Mouse (Mus musculus) layer of hippocampus, adult 2 months (tissue): ENCODE results near the gene Gm28042. TPM values are rescaled to one million over a fixed set of nuclear protein-coding genes. Genes with fewer than 3 reads are reported as not detected.

ENCODE experiments used
- DNase-seq, 2 experiments: peaks; one replicate each; pipeline ENCODE4 v3.0.0; 2022; ENCODE audit warnings: low spot score in 2 of 2
- H3K27ac ChIP-seq: fragments of 200-600 bp; 2 replicates; pipeline ENCODE4 v1.8.1; 2022
- H3K4me3 ChIP-seq: fragments of 200-600 bp; 2 replicates; pipeline ENCODE4 v1.8.1; 2022; ENCODE audit warnings: mild to moderate bottlenecking
- CTCF ChIP-seq: fragments of 200-600 bp; conservative IDR thresholded peaks from 2 replicates; pipeline ENCODE4 v1.8.1; 2022; ENCODE audit warnings: antibody characterized with exemption, mild to moderate bottlenecking, moderate library complexity
- total RNA-seq, 2 experiments: library from RNA; stranded (reverse); gene quantifications; 2 replicates each; pipeline ENCODE4 v1.2.3; 2021

Gene Gm28042
- total RNA-seq, 2 experiments from 2014 or later: 1.1 to 2.4 TPM

- DNase-seq: no peak
- TF ChIP-seq CTCF: no peak
- no peak overlapping the region for H3K27ac ChIP-seq
- no peak overlapping the region for H3K4me3 ChIP-seq
Measured at GRCm38 (mm10) chr2:120054771-120055552, 27.7 kb downstream of the Gm28042 start.

GRCm38 (mm10) chr2:120055923-120056322, 28.6 kb downstream of the Gm28042 start:
- no peak for DNase-seq
- TF ChIP-seq CTCF: no peak

GRCm38 (mm10) chr2:120058818-120059217, 31.5 kb downstream of the Gm28042 start:
- DNase-seq: no peak
- no peak for TF ChIP-seq CTCF
- H3K27ac ChIP-seq: no peak overlapping the region
- no peak overlapping the region for H3K4me3 ChIP-seq

More at GRCm38 (mm10) chr2:120055923-120056322, 28.6 kb downstream of the Gm28042 start:
- no peak overlapping the region for H3K4me3 ChIP-seq
- H3K27ac ChIP-seq: no peak overlapping the region

DNA sequence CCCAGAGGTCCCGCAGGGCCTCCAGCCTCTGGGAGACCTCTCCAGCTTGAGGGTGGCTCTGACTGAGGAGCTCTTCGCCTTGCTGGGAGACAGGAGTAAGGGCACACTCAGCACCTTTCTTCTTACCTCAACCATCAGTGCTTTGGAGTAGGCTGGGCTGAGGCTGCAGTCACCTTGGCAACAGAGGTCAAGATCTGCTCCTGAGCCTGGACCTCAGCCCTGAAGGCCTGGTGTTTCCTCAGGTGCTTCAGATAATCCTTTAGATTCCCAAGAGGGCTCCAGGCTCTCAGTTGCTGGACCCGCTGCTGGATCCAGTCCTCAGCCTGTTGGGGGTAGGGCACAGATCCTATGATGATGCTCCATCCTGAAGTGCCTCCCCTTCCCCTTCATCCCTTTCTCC, 32.2 kb downstream of the Gm28042 start:
- Histone ChIP-seq H3K27ac (no peak overlapping the region), H3K4me3 (no peak overlapping the region)
- no peak for DNase-seq
- TF ChIP-seq CTCF: no peak

- DNase-seq: no peak
- TF ChIP-seq CTCF: no peak
- Histone ChIP-seq H3K27ac (no peak overlapping the region), H3K4me3 (no peak overlapping the region)
Measured at GRCm38 (mm10) chr2:120060190-120060589, 32.9 kb downstream of the Gm28042 start.

DNA sequence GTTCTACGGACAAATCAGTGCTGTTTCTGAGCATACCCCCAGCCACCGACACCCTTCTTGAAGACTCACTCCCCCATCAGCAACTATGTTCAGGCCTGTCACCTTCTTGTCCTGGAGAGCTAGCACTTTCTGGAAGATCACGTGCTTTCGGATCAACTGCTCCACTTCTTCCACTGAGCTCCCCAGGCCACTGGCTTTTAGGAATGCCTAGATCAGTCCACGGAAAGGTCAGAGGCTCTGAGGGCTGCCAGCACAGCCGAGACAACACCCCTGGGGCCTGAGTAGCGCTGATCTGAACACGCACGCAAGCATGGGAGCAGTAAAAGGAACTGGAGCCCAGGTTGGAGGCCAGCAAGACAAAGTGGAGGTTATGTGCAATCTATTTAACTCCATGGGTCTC, 33.4 kb downstream of the Gm28042 start:
- no peak overlapping the region for H3K4me3 ChIP-seq
- no peak for DNase-seq
- no peak for TF ChIP-seq CTCF
- H3K27ac ChIP-seq: no peak overlapping the region

GRCm38 (mm10) chr2:120062248-120062647, 35.0 kb downstream of the Gm28042 start:
- H3K27ac ChIP-seq: no peak overlapping the region
- DNase-seq: no peak
- no peak for TF ChIP-seq CTCF
- H3K4me3 ChIP-seq: no peak overlapping the region

GRCm38 (mm10) chr2:120064639-120065038, 37.3 kb downstream of the Gm28042 start:
- no peak overlapping the region for H3K4me3 ChIP-seq
- peak; percentile 59 for TF ChIP-seq CTCF
- H3K27ac ChIP-seq: no peak overlapping the region
- DNase-seq: no peak

GRCm38 (mm10) chr2:120065243-120065642, 38.0 kb downstream of the Gm28042 start:
- peak in 1 of 2 experiments; percentile 62 for DNase-seq
- H3K27ac ChIP-seq: peak overlapping the region; percentile 5; the same call in 1 of the 2 replicates
- no peak for TF ChIP-seq CTCF
- no peak overlapping the region for H3K4me3 ChIP-seq

GRCm38 (mm10) chr2:120066224-120066623, 38.9 kb downstream of the Gm28042 start:
- DNase-seq: no peak
- Histone ChIP-seq H3K27ac (no peak overlapping the region), H3K4me3 (no peak overlapping the region)
- TF ChIP-seq CTCF: no peak

DNA sequence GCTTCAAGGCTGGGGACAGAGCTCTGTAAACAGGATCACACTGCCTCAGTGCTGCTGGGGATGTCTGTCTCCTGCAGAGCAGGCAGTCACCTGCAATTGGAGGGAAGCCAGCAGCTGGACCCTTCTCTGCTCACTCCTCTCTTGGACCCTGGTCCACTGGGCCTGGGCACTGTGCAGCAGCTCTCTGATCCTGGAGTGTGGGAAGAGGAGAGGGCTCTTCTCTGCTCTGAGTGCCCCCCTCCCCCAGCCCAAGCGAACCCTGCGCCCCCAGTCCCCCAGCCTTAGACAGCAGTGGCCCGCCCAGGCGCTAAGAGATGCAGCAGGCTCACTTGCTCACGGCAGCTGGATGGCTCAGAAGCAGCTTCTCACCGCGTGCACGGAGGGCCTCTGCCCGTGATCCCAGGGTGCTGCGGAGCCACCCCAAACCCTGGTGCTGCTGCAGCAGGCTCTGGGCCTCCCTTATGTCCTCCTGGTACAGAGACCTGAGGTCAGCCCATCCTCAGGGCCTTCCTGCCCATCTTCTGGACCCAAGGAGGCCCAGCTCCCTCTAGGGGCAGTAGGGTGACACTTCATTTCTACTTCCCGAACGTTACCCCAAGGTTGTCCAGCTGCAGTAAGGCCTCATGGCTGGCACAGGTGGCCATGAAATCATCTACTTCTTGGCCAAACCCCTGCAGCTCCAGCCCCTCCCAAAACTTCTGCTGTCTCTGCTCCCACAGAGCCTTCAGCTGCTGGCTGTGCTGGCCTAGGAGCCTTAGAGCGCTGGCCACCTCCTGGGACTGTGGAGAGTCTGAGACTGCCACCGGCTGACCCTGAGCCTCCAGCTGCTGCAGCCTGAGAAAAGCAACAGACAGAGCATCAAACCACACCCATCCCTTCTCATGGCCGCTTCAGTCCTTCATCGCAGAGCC, 41.5 kb downstream of the Gm28042 start:
- DNase-seq: no peak
- H3K27ac ChIP-seq: peak overlapping the region; percentile 78
- TF ChIP-seq CTCF: peak; percentile 79

GRCm38 (mm10) chr2:120069466-120069990, 42.2 kb downstream of the Gm28042 start:
- no peak for TF ChIP-seq CTCF
- peak overlapping the region; percentile 78 for H3K27ac ChIP-seq
- DNase-seq: peak; percentile 75 to 86
- H3K4me3 ChIP-seq: no peak overlapping the region

More for the DNA sequence above, 41.5 kb downstream of the Gm28042 start:
- H3K4me3 ChIP-seq: no peak overlapping the region

DNA sequence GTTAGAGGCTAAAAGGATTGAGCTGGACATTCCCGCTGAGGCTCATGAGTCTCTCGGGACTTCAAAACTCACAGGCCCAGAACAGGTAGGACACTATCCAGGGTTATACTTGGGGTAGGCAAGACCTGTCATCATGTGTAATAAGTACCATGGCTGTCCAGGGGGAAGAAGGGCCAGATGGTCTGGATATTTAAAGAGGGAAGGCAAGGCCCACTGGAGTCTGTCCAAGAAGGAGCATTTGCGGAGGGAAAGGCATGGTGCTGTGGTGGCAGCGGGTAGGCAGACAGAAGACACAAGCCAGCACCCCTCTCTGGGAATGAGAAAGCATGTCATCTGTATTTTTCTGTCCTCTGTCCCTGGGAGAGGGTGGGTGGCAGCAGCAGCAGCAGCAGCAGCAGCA, 46.8 kb downstream of the Gm28042 start:
- Histone ChIP-seq H3K4me3 (no peak overlapping the region), H3K27ac (no peak overlapping the region)
- no peak for TF ChIP-seq CTCF
- DNase-seq: no peak
